Mouse (Mus musculus) ES-Bruce4 (cell line): ENCODE results near the gene Rab11fip5.

ENCODE experiments used
- CTCF ChIP-seq: IDR thresholded peaks from one replicate; pipeline ENCODE4 v1.8.1; 2011; ENCODE audit warnings: low read depth, low read length
- EP300 ChIP-seq: IDR thresholded peaks from 2 replicates; pipeline ENCODE4 v1.6.1; 2011; ENCODE audit warnings: low read depth, low read length; ENCODE audit not compliant: insufficient read depth
- POLR2A ChIP-seq: IDR thresholded peaks from one replicate; pipeline ENCODE4 v1.8.1; 2011; ENCODE audit warnings: low read length; ENCODE audit not compliant: insufficient read depth

DNA sequence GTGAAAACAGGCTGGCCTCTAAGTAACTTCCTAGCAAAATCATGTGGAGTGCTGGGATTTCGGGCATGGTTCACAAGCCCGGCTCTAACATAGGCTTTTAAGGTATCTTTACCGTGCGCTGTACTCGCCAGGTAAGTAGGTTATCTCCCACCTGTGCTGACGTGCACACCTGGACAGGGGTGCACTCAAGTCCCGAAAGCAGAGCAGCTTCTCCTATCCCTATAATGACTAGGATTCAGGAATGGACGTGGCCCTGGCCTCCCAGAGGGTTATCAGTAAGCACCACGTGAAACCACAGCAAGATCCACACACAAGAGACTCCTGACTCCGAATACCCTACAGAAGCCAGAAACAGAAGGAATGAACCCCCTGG lies 7.2 kb upstream of the Rab11fip5 start:
- TF ChIP-seq CTCF (no peak), POLR2A (no peak), EP300 (no peak)
